Mouse (Mus musculus) erythroblast, embryonic 14.5 days (primary cell): Measurements from ENCODE around the gene Jag2. TPM values are rescaled to one million over a fixed set of nuclear protein-coding genes. Genes with fewer than 3 reads are reported as not detected.

Experiments used
- H3K27me3 ChIP-seq: 2 replicates; pipeline ENCODE4 v1.6.1; 2012; ENCODE audit warnings: inconsistent platforms; ENCODE audit not compliant: control insufficient read depth
- H3K36me3 ChIP-seq: 2 replicates; pipeline ENCODE4 v1.6.1; 2012; ENCODE audit warnings: mild to moderate bottlenecking, inconsistent platforms; ENCODE audit not compliant: control insufficient read depth
- H3K4me1 ChIP-seq: 2 replicates; pipeline ENCODE4 v1.6.1; 2012; ENCODE audit warnings: inconsistent platforms; ENCODE audit not compliant: control insufficient read depth
- H3K4me3 ChIP-seq: replicated peaks from 2 replicates; pipeline ENCODE3; 2012; ENCODE audit warnings: moderate library complexity, mild to moderate bottlenecking, inconsistent platforms
- H3K9me3 ChIP-seq: 2 replicates; pipeline ENCODE4 v1.6.1; 2012; ENCODE audit warnings: low read length, inconsistent platforms, mixed read lengths; ENCODE audit not compliant: control insufficient read depth
- GATA1 ChIP-seq: IDR thresholded peaks from 2 replicates; pipeline ENCODE4 v1.6.1; 2012; ENCODE audit warnings: low read length, inconsistent platforms, mixed read lengths
- TAL1 ChIP-seq: IDR thresholded peaks from 3 replicates; pipeline ENCODE4 v1.6.1; 2012; ENCODE audit warnings: low read length, inconsistent platforms, mixed read lengths
- polyA plus RNA-seq: library from polyadenylated mRNA; stranded (reverse); fragments of >175 nt; gene quantifications from 2 replicates; pipeline ENCODE4 v1.2.3, GENCODE M21; 2012

Jag2 gene
- polyA plus RNA-seq, 1 experiment, result not detected

GRCm38 (mm10) chr12:112858581-112859336 is 70.8 kb downstream of the Jag2 start:
- TF ChIP-seq TAL1, result no peak
- TF ChIP-seq GATA1, result no peak
- no peaks in the 10 kb centered on the region for H3K36me3 ChIP-seq
- no peak overlapping the region for H3K4me3 ChIP-seq
- no peaks in the 10 kb centered on the region for H3K4me1 ChIP-seq
- no peaks in the 10 kb centered on the region for H3K27me3 ChIP-seq
- no peaks in the 10 kb centered on the region for H3K9me3 ChIP-seq

Other genes with a start within 250 kb of the Jag2 start
- gene Cep170b, start 209.3 kb downstream of the Jag2 start, polyA plus RNA-seq, result 0.02 and 0.04 TPM in 2 replicates
- 0.24 and 0.50 TPM in 2 replicates for gene Pld4, start 169.1 kb downstream of the Jag2 start, polyA plus RNA-seq
- 0.01 and 0.05 TPM in 2 replicates for gene Ahnak2, start 127.1 kb downstream of the Jag2 start, polyA plus RNA-seq
- gene Clba1, start 120.8 kb downstream of the Jag2 start, polyA plus RNA-seq, result 0.10 TPM in 1 of 2 replicates, not detected in the other
- gene Cdca4, start 100.4 kb downstream of the Jag2 start, polyA plus RNA-seq, result 3.3 and 4.7 TPM in 2 replicates
- 0.01 TPM in 1 of 2 replicates, not detected in the other for gene Gpr132, start 61.5 kb downstream of the Jag2 start, polyA plus RNA-seq
- gene Nudt14, start 12.3 kb upstream of the Jag2 start, polyA plus RNA-seq, result 0.86 and 0.87 TPM in 2 replicates
- gene Btbd6, start 46.7 kb upstream of the Jag2 start, polyA plus RNA-seq, result 1.5 and 2.6 TPM in 2 replicates
- gene Brf1, start 70.9 kb upstream of the Jag2 start, polyA plus RNA-seq, result 3.0 and 3.6 TPM in 2 replicates
- 2.6 and 2.8 TPM in 2 replicates for gene Pacs2, start 84.7 kb upstream of the Jag2 start, polyA plus RNA-seq
- not detected in 2 replicates for gene Tex22, start 144.7 kb upstream of the Jag2 start, polyA plus RNA-seq
- 18.5 and 22.5 TPM in 2 replicates for gene Mta1, start 168.5 kb upstream of the Jag2 start, polyA plus RNA-seq
- gene Crip2, start 210.5 kb upstream of the Jag2 start, polyA plus RNA-seq, result 12.2 and 14.5 TPM in 2 replicates
- gene Crip1, start 216.5 kb upstream of the Jag2 start, polyA plus RNA-seq, result 2.8 and 3.3 TPM in 2 replicates
- 2.3 and 2.9 TPM in 2 replicates for gene Tedc1, start 226.6 kb upstream of the Jag2 start, polyA plus RNA-seq